Mouse (Mus musculus): ENCODE data around the gene Insm1. TPM values are rescaled to one million over a fixed set of nuclear protein-coding genes. Genes with fewer than 3 reads are reported as not detected.

Gene Insm1
- polyA plus RNA-seq, 1 experiment = 0.90 TPM

DNA sequence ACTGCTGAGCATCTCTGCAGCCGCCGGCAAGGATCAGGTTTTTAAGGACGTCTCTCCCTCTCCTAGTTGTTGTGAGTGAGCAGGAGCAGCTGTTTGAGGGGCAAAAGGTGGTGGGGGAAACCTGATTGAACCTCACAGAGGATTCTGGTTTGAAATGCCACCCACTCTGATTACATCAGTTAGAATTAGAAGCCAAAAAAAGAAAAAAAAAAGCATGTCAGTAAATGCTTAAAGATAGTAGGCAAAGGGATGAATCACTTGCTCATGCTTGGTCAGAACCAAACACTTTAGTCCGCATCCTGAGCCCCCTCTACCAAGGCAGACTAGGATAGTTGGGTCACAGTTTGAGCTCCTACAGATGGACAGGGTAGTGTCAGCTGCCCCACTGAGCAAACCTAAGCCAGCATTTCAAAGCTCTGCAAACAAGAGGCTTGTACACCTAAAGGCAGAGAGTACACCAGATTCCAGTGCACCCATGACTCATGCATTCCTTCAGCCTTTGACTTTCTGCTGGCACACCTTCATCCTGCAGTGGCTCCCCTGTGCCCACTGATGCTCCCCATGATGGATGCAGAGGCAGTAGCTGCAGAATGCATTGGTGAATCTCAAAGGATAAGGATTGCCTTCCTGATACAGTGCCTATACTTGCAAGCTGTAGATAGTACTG, 24.8 kb downstream of the Insm1 start:
- Histone ChIP-seq H3K27ac (ENCODE audit: insufficient read depth, low read length) (no peak overlapping the region), H3K9me3 (replicated peaks; ENCODE audit: control insufficient read depth, insufficient read depth, low read length, poor library complexity, severe bottlenecking) (no peaks in the 10 kb centered on the region), H3K36me3 (ENCODE audit: control insufficient read depth, insufficient read depth, low read length, poor library complexity, severe bottlenecking) (no peaks in the 10 kb centered on the region), H3K9ac (ENCODE audit: low read depth, poor library complexity, severe bottlenecking) (no peak overlapping the region), H3K4me1 (ENCODE audit: control insufficient read depth, insufficient read depth, low read length) (peaks cover 4% of the 10 kb centered on the region), H3K27me3 (ENCODE audit: control insufficient read depth, insufficient read depth, low read length, poor library complexity, severe bottlenecking) (no peaks in the 10 kb centered on the region), H3K4me3 (ENCODE audit: low read depth, low read length) (no peak overlapping the region)
- TF ChIP-seq EP300 (IDR thresholded peaks at IDR 0.05; ENCODE audit: insufficient read depth, low read depth, low read length) = no peak
- TF ChIP-seq POLR2A (IDR thresholded peaks at IDR 0.05; ENCODE audit: insufficient read depth, low read length) = no peak
- TF ChIP-seq CTCF (IDR thresholded peaks at IDR 0.05; ENCODE audit: low read depth, low read length) = no peak

GRCm38 (mm10) chr2:146247576-146247975, 25.9 kb downstream of the Insm1 start:
- Histone ChIP-seq H3K9ac (ENCODE audit: low read depth, poor library complexity, severe bottlenecking) (no peak overlapping the region), H3K4me1 (ENCODE audit: control insufficient read depth, insufficient read depth, low read length) (peaks cover 4% of the 10 kb centered on the region), H3K27me3 (ENCODE audit: control insufficient read depth, insufficient read depth, low read length, poor library complexity, severe bottlenecking) (no peaks in the 10 kb centered on the region), H3K36me3 (ENCODE audit: control insufficient read depth, insufficient read depth, low read length, poor library complexity, severe bottlenecking) (no peaks in the 10 kb centered on the region), H3K27ac (ENCODE audit: insufficient read depth, low read length) (no peak overlapping the region), H3K4me3 (ENCODE audit: low read depth, low read length) (no peak overlapping the region), H3K9me3 (replicated peaks; ENCODE audit: control insufficient read depth, insufficient read depth, low read length, poor library complexity, severe bottlenecking) (no peaks in the 10 kb centered on the region)
- no peak for TF ChIP-seq POLR2A (IDR thresholded peaks at IDR 0.05; ENCODE audit: insufficient read depth, low read length)
- TF ChIP-seq EP300 (IDR thresholded peaks at IDR 0.05; ENCODE audit: insufficient read depth, low read depth, low read length) = no peak
- no peak for TF ChIP-seq CTCF (IDR thresholded peaks at IDR 0.05; ENCODE audit: low read depth, low read length)

- no peaks in the 10 kb centered on the region for H3K36me3 ChIP-seq (ENCODE audit: control insufficient read depth, insufficient read depth, low read length, poor library complexity, severe bottlenecking)
- no peak overlapping the region for H3K27ac ChIP-seq (ENCODE audit: insufficient read depth, low read length)
- H3K9ac ChIP-seq (ENCODE audit: low read depth, poor library complexity, severe bottlenecking) = no peak overlapping the region
- H3K4me1 ChIP-seq (ENCODE audit: control insufficient read depth, insufficient read depth, low read length) = peaks cover 4% of the 10 kb centered on the region
- H3K4me3 ChIP-seq (ENCODE audit: low read depth, low read length) = no peak overlapping the region
- TF ChIP-seq POLR2A (IDR thresholded peaks at IDR 0.05; ENCODE audit: insufficient read depth, low read length) (no peak), EP300 (IDR thresholded peaks at IDR 0.05; ENCODE audit: insufficient read depth, low read depth, low read length) (no peak), CTCF (IDR thresholded peaks at IDR 0.05; ENCODE audit: low read depth, low read length) (no peak)
- H3K9me3 ChIP-seq (replicated peaks; ENCODE audit: control insufficient read depth, insufficient read depth, low read length, poor library complexity, severe bottlenecking) = no peaks in the 10 kb centered on the region
- H3K27me3 ChIP-seq (ENCODE audit: control insufficient read depth, insufficient read depth, low read length, poor library complexity, severe bottlenecking) = no peaks in the 10 kb centered on the region
These were observed 27.3 kb downstream of the Insm1 start for GRCm38 (mm10) chr2:146249033-146249432.

- no peaks in the 10 kb centered on the region for H3K36me3 ChIP-seq (ENCODE audit: control insufficient read depth, insufficient read depth, low read length, poor library complexity, severe bottlenecking)
These were observed 28.6 kb downstream of the Insm1 start for GRCm38 (mm10) chr2:146250236-146250904.

GRCm38 (mm10) chr2:146254387-146254786, 32.7 kb downstream of the Insm1 start:
- no peak overlapping the region for H3K9ac ChIP-seq (ENCODE audit: low read depth, poor library complexity, severe bottlenecking)
- peaks cover 2% of the 10 kb centered on the region for H3K4me1 ChIP-seq (ENCODE audit: control insufficient read depth, insufficient read depth, low read length)
- H3K36me3 ChIP-seq (ENCODE audit: control insufficient read depth, insufficient read depth, low read length, poor library complexity, severe bottlenecking) = no peaks in the 10 kb centered on the region
- H3K27me3 ChIP-seq (ENCODE audit: control insufficient read depth, insufficient read depth, low read length, poor library complexity, severe bottlenecking) = no peaks in the 10 kb centered on the region
- H3K9me3 ChIP-seq (replicated peaks; ENCODE audit: control insufficient read depth, insufficient read depth, low read length, poor library complexity, severe bottlenecking) = no peaks in the 10 kb centered on the region
- no peak overlapping the region for H3K27ac ChIP-seq (ENCODE audit: insufficient read depth, low read length)
- TF ChIP-seq EP300 (IDR thresholded peaks at IDR 0.05; ENCODE audit: insufficient read depth, low read depth, low read length) (no peak), POLR2A (IDR thresholded peaks at IDR 0.05; ENCODE audit: insufficient read depth, low read length) (no peak)
- H3K4me3 ChIP-seq (ENCODE audit: low read depth, low read length) = no peak overlapping the region

More at GRCm38 (mm10) chr2:146250236-146250904, 28.6 kb downstream of the Insm1 start:
- peaks cover 4% of the 10 kb centered on the region for H3K4me1 ChIP-seq (ENCODE audit: control insufficient read depth, insufficient read depth, low read length)
- H3K9ac ChIP-seq (ENCODE audit: low read depth, poor library complexity, severe bottlenecking) = no peak overlapping the region
- no peak for TF ChIP-seq EP300 (IDR thresholded peaks at IDR 0.05; ENCODE audit: insufficient read depth, low read depth, low read length)
- no peak for TF ChIP-seq CTCF (IDR thresholded peaks at IDR 0.05; ENCODE audit: low read depth, low read length)
- no peak for TF ChIP-seq POLR2A (IDR thresholded peaks at IDR 0.05; ENCODE audit: insufficient read depth, low read length)
- H3K4me3 ChIP-seq (ENCODE audit: low read depth, low read length) = no peak overlapping the region
- H3K27ac ChIP-seq (ENCODE audit: insufficient read depth, low read length) = no peak overlapping the region
- no peaks in the 10 kb centered on the region for H3K9me3 ChIP-seq (replicated peaks; ENCODE audit: control insufficient read depth, insufficient read depth, low read length, poor library complexity, severe bottlenecking)
- H3K27me3 ChIP-seq (ENCODE audit: control insufficient read depth, insufficient read depth, low read length, poor library complexity, severe bottlenecking) = no peaks in the 10 kb centered on the region

GRCm38 (mm10) chr2:146255636-146256035, 33.9 kb downstream of the Insm1 start:
- H3K9ac ChIP-seq (ENCODE audit: low read depth, poor library complexity, severe bottlenecking) = no peak overlapping the region
- no peak overlapping the region for H3K4me3 ChIP-seq (ENCODE audit: low read depth, low read length)
- H3K27me3 ChIP-seq (ENCODE audit: control insufficient read depth, insufficient read depth, low read length, poor library complexity, severe bottlenecking) = no peaks in the 10 kb centered on the region
- no peaks in the 10 kb centered on the region for H3K9me3 ChIP-seq (replicated peaks; ENCODE audit: control insufficient read depth, insufficient read depth, low read length, poor library complexity, severe bottlenecking)
- H3K36me3 ChIP-seq (ENCODE audit: control insufficient read depth, insufficient read depth, low read length, poor library complexity, severe bottlenecking) = no peaks in the 10 kb centered on the region
- TF ChIP-seq CTCF (IDR thresholded peaks at IDR 0.05; ENCODE audit: low read depth, low read length) = no peak
- TF ChIP-seq POLR2A (IDR thresholded peaks at IDR 0.05; ENCODE audit: insufficient read depth, low read length) = no peak
- no peak for TF ChIP-seq EP300 (IDR thresholded peaks at IDR 0.05; ENCODE audit: insufficient read depth, low read depth, low read length)
- H3K4me1 ChIP-seq (ENCODE audit: control insufficient read depth, insufficient read depth, low read length) = peaks cover 2% of the 10 kb centered on the region
- no peak overlapping the region for H3K27ac ChIP-seq (ENCODE audit: insufficient read depth, low read length)

Measured in ES-Bruce4 (cell line).